Mouse (Mus musculus) forebrain, embryonic 14.5 days (tissue): ENCODE results near the gene Wwc1. TPM values are rescaled to one million over a fixed set of nuclear protein-coding genes. Genes with fewer than 3 reads are reported as not detected.

Experiments used
- ATAC-seq: fragments of 200-750 bp; cut with Nextera tagmentation; 2 replicates; pipeline ENCODE4 v1.8.0; 2017; ENCODE audit warnings: mild to moderate bottlenecking, moderate library complexity
- DNase-seq: peaks from one replicate; pipeline ENCODE4 v3.0.0-alpha.2; 2015; ENCODE audit warnings: low spot score
- H3K27ac ChIP-seq: fragments of 300-500 bp; sonication (generic); 2 replicates; pipeline ENCODE4 v1.5.1; 2014; ENCODE audit warnings: low read depth, mild to moderate bottlenecking, control low read depth, low read length, moderate library complexity
- H3K27me3 ChIP-seq: fragments of 300-500 bp; sonication (generic); replicated peaks from 2 replicates; pipeline ENCODE4 v1.6.1; 2014; ENCODE audit warnings: low read length, control low read depth, mixed read lengths; ENCODE audit not compliant: control insufficient read depth, insufficient read depth
- H3K36me3 ChIP-seq: fragments of 300-500 bp; sonication (generic); 2 replicates; pipeline ENCODE4 v1.6.1; 2014; ENCODE audit warnings: low read length, control low read depth; ENCODE audit not compliant: control insufficient read depth, insufficient read depth
- H3K4me1 ChIP-seq: fragments of 300-500 bp; sonication (generic); 2 replicates; pipeline ENCODE4 v1.6.1; 2014; ENCODE audit warnings: antibody characterized with exemption, low read length, control low read depth; ENCODE audit not compliant: control insufficient read depth, insufficient read depth
- H3K4me2 ChIP-seq: fragments of 300-500 bp; sonication (generic); 2 replicates; pipeline ENCODE4 v1.6.1; 2014; ENCODE audit warnings: mild to moderate bottlenecking, control low read depth, low read length
- H3K4me3 ChIP-seq: fragments of 300-500 bp; sonication (generic); 2 replicates; pipeline ENCODE4 v1.5.1; 2014; ENCODE audit warnings: low read depth, low read length, control low read depth
- H3K9ac ChIP-seq: fragments of 300-500 bp; sonication (generic); 2 replicates; pipeline ENCODE4 v1.6.1; 2014; ENCODE audit warnings: mild to moderate bottlenecking, low read length, control low read depth, moderate library complexity
- H3K9me3 ChIP-seq: fragments of 300-500 bp; sonication (generic); replicated peaks from 2 replicates; pipeline ENCODE4 v1.6.1; 2016; ENCODE audit warnings: low read length, control low read depth, mixed read lengths; ENCODE audit not compliant: control insufficient read depth
- WGBS: fragments of 180-500 bp; shearing (Covaris S2); extraction: QIAGEN DNeasy Blood & Tissue Kit; methylation state at CpG from one replicate; pipeline ENCODE4 v1.1.7; 2014; 5-methylcytosine and 5-hydroxymethylcytosine counted together
- polyA plus RNA-seq: library from polyadenylated mRNA; unstranded; fragments of >200 nt; fragmentation: Nextera tagmentation; extraction: Ambion mirVana; gene quantifications from 2 replicates; pipeline ENCODE4 v1.2.1, GENCODE M21; 2014

Wwc1 gene
- polyA plus RNA-seq, 1 experiment from 2014 or later, result 10.4 TPM

GRCm38 (mm10) chr11:35893018-35893421 is 87.3 kb downstream of the Wwc1 start:
- peak; percentile 77 for DNase-seq
- H3K9ac ChIP-seq, result peak overlapping the region; percentile 29
- WGBS, result 5% methylated on average over 10 of the region's 10 CpGs
- H3K4me1 ChIP-seq, result peaks cover 19% of the 10 kb centered on the region
- peaks cover 25% of the 10 kb centered on the region; the same call in 1 of the 2 replicates for H3K36me3 ChIP-seq
- H3K27ac ChIP-seq, result peak overlapping the region; percentile 58
- H3K27me3 ChIP-seq, result no peaks in the 10 kb centered on the region
- ATAC-seq, result peak; percentile 49
- H3K9me3 ChIP-seq, result no peaks in the 10 kb centered on the region
- H3K4me2 ChIP-seq, result no peak overlapping the region
- no peak overlapping the region for H3K4me3 ChIP-seq

GRCm38 (mm10) chr11:35892293-35892692 is 88.0 kb downstream of the Wwc1 start:
- WGBS, result 47% methylated on average over 9 of the region's 9 CpGs
- H3K9ac ChIP-seq, result no peak overlapping the region
- no peak overlapping the region; the same call in 1 of the 2 replicates for H3K27ac ChIP-seq
- H3K9me3 ChIP-seq, result no peaks in the 10 kb centered on the region
- ATAC-seq (no peak), DNase-seq (no peak)
- H3K27me3 ChIP-seq, result no peaks in the 10 kb centered on the region
- H3K4me1 ChIP-seq, result peaks cover 19% of the 10 kb centered on the region
- H3K36me3 ChIP-seq, result peaks cover 32% of the 10 kb centered on the region; the same call in 1 of the 2 replicates
- no peak overlapping the region for H3K4me3 ChIP-seq
- H3K4me2 ChIP-seq, result no peak overlapping the region

DNA sequence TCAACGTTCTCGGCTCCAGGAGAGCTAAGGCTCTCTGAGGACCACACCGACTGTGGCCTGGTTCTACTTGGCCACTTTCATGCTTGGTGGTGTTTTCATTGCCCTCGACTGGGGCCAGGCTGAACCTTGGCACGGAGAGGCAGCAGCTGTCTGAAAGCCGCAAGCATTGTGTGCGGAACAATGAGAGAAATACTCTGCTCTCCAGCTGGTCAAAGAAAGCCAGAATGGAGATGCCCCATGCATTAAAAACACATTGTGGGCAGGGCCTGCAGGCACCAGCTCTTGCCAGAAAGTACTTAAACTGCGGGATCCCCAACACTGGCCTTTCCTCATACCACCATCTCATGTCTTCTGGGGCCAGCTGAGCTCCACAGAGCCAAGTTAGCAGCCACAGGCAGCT is 91.5 kb downstream of the Wwc1 start:
- ATAC-seq, result peak; percentile 47; the same call in 1 of the 2 replicates
- Histone ChIP-seq H3K4me3 (no peak overlapping the region), H3K36me3 (peaks cover 42% of the 10 kb centered on the region; the same call in 1 of the 2 replicates), H3K27ac (no peak overlapping the region), H3K4me2 (no peak overlapping the region), H3K9me3 (no peaks in the 10 kb centered on the region), H3K4me1 (peaks cover 17% of the 10 kb centered on the region), H3K27me3 (no peaks in the 10 kb centered on the region), H3K9ac (no peak overlapping the region)
- peak; percentile 53 for DNase-seq
- 49% methylated on average over 8 of the region's 8 CpGs for WGBS

DNA sequence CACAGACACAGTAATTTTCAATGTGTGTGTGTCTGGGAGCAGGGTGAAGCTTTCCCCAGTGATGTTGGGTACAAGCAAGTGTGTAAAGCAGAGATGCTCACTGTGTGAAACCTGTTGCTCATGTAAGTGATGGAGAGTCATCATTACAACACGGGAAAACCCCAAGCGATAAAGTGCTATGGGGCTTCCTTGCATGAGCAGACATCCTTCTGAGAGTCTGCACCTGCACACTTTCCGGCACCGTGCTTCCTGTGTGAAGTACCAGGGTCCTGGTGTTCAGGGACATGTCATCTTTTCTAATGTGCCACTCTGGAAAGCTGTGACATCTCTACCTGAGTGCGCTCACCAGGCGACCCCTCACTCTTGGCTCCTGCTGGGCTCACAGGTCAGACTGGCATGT is 97.5 kb downstream of the Wwc1 start:
- H3K36me3 ChIP-seq, result peaks cover 35% of the 10 kb centered on the region
- no peaks in the 10 kb centered on the region for H3K9me3 ChIP-seq
- 95% methylated on average over 6 of the region's 6 CpGs for WGBS
- no peak overlapping the region for H3K4me2 ChIP-seq
- no peak for ATAC-seq
- no peaks in the 10 kb centered on the region for H3K27me3 ChIP-seq
- H3K27ac ChIP-seq, result no peak overlapping the region
- no peak overlapping the region for H3K9ac ChIP-seq
- DNase-seq, result no peak
- H3K4me3 ChIP-seq, result no peak overlapping the region
- peaks cover 9% of the 10 kb centered on the region; the same call in 1 of the 2 replicates for H3K4me1 ChIP-seq

DNA sequence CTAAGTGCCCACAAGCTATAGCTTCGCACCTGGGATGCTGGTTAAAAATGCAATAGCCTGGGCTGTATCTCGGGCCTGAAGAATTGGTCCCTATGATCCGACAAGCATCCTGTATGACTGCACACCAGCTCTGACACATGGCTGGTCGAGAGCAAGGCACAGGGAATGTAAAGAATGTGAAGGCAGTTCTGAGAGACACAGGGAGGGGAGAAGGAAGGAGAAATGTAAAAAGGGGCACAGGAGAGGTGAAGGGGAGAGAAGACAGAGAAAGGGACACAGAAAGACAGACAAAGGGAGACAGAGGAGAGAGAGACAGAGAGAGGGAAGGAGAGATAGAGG is 101.8 kb downstream of the Wwc1 start:
- ATAC-seq (no peak), DNase-seq (no peak)
- Histone ChIP-seq H3K4me2 (no peak overlapping the region), H3K9me3 (no peaks in the 10 kb centered on the region), H3K4me3 (no peak overlapping the region), H3K27ac (peak overlapping the region; percentile 71), H3K27me3 (no peaks in the 10 kb centered on the region), H3K4me1 (peaks cover 27% of the 10 kb centered on the region), H3K9ac (no peak overlapping the region), H3K36me3 (peaks cover 24% of the 10 kb centered on the region)
- WGBS, result 48% methylated on average over 4 of the region's 4 CpGs

GRCm38 (mm10) chr11:35877651-35878558 is 102.4 kb downstream of the Wwc1 start:
- Histone ChIP-seq H3K4me1 (peaks cover 28% of the 10 kb centered on the region), H3K27ac (peak overlapping the region; percentile 71), H3K4me3 (no peak overlapping the region), H3K4me2 (no peak overlapping the region), H3K9ac (no peak overlapping the region), H3K36me3 (peaks cover 18% of the 10 kb centered on the region; the same call in 1 of the 2 replicates), H3K27me3 (no peaks in the 10 kb centered on the region), H3K9me3 (no peaks in the 10 kb centered on the region)
- ATAC-seq (peak; percentile 79), DNase-seq (peak; percentile 59)
- 52% methylated on average over 14 of the region's 14 CpGs for WGBS

DNA sequence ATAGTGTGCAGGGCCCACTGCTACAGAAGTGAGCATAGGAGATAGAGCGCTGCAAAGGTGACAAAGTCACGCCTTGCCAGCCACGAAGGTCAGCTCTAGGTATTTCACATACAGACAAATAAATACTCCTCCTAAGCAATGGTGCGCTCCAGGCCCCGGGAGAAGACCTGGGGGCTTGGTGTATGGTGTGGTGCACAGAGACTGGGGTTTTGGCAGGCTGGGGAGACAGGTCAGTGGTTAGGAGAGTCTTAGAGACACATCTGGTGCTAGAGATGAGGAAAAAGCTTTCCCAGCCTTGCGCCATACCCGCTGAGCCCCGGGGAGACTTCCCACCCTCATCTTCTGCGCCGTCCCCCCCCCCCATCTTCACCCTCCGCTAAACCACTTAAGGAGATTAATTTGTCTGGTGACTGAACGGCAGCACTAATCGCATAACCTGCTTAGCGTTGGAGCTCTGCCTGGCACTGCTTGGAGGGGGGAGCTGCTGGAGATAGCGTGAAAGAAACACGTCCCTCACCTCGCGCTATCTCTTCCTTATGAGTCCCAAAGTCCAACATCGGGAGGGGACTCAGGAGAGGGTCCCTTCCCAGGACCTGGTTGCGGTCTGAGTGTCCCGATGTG is 106.6 kb downstream of the Wwc1 start:
- ATAC-seq (peak; percentile 45), DNase-seq (peak; percentile 64)
- Histone ChIP-seq H3K4me3 (no peak overlapping the region; the same call in 1 of the 2 replicates), H3K36me3 (peaks cover 23% of the 10 kb centered on the region), H3K9me3 (no peaks in the 10 kb centered on the region), H3K4me2 (peak overlapping the region; percentile 37), H3K27me3 (no peaks in the 10 kb centered on the region), H3K9ac (no peak overlapping the region; the same call in 1 of the 2 replicates), H3K4me1 (peaks cover 25% of the 10 kb centered on the region), H3K27ac (peak overlapping the region; percentile 65)
- 17% methylated on average over 21 of the region's 21 CpGs for WGBS

DNA sequence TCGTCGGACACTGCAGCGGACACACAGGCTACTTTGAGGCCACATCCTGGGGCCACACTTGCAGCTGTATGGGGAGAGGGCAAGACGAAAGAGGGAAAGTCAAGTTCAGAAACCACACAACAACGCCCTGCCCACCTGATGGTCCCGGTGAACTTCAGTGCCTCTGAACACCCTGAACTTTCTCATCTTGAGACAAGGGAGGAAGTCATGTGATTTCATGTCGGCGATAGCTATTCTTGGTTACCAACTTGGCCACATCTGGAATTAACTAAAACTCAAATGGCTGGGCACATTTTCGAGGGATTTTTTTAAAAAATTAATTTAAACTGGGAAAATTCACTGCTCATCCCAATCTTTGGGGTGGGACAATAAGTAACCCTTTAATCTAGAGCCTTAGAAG is 109.4 kb downstream of the Wwc1 start:
- DNase-seq (no peak), ATAC-seq (no peak)
- H3K4me2 ChIP-seq, result no peak overlapping the region
- H3K36me3 ChIP-seq, result peaks cover 39% of the 10 kb centered on the region
- peaks cover 22% of the 10 kb centered on the region for H3K4me1 ChIP-seq
- WGBS, result 92% methylated on average over 9 of the region's 9 CpGs
- no peak overlapping the region for H3K9ac ChIP-seq
- H3K27ac ChIP-seq, result no peak overlapping the region
- no peaks in the 10 kb centered on the region for H3K27me3 ChIP-seq
- no peak overlapping the region for H3K4me3 ChIP-seq
- H3K9me3 ChIP-seq, result no peaks in the 10 kb centered on the region

GRCm38 (mm10) chr11:35866140-35866539 is 114.2 kb downstream of the Wwc1 start:
- Histone ChIP-seq H3K27ac (peak overlapping the region; percentile 96), H3K4me3 (no peak overlapping the region), H3K36me3 (peaks cover 34% of the 10 kb centered on the region), H3K4me2 (no peak overlapping the region), H3K27me3 (no peaks in the 10 kb centered on the region), H3K9ac (peak overlapping the region; percentile 13; the same call in 1 of the 2 replicates), H3K9me3 (no peaks in the 10 kb centered on the region), H3K4me1 (peaks cover 27% of the 10 kb centered on the region)
- WGBS, result 16% methylated on average over 7 of the region's 7 CpGs
- DNase-seq (peak; percentile 50), ATAC-seq (no peak)
